Mouse (Mus musculus): ENCODE data around the gene Pla2g2f.

The Pla2g2f gene

DNA sequence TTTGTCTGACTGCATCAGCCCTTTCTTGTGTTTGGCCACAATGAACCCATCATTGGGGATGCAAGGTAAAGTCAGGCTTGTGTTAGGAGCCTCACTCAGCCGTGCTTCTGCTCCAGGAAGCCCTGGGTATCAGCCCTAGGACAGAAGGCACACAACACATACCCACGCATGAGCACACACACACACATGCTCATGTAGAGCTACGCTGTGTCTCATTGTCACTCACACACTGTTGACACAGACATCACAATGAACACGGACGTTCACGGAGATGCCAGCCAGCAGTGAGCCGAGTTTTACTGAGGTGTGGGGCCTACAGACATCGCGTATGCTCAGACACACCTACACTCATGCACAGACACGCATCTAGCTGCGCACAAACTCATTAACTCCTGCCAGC is 1.4 kb downstream of the Pla2g2f start:
- DNase-seq, result no peak

DNA sequence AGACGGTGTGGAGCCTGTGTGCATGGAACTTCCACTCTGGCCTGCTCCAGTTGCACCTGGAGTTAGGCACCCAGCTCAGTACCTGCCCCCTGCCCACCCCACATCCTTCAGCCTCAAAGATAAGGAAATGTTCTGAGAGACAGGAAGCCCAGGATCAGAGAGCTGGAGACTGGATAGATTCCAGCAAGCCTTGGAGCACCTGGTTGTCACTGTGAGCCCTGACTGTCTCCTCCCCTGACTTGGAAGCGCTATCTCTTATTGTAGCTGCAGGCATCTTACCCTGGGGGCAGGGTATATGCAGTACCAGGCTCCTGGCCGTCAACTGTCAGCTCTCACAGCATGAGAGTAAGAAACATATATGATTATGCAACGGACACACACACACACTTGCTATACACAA is 2.0 kb downstream of the Pla2g2f start:
- DNase-seq, result no peak

DNA sequence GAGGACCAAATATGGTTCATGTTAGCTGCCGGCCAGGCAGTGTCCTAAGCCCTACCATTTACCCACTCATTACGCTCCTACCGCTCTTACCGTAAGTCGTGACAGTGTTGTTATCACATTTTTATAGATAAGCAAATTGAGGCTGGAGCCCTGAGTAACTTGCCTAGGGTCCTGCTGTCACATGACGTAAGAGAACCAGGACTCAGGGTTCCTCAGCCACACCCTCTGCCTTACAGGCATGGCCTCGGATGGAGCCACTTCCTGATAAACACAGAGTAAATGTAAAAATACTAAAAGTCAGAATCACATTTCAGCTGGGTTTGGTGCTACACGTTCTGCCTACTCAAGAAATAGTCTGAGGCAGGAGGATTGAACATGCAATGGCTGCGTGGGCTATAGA is 3.0 kb downstream of the Pla2g2f start:
- DNase-seq, result no peak

DNA sequence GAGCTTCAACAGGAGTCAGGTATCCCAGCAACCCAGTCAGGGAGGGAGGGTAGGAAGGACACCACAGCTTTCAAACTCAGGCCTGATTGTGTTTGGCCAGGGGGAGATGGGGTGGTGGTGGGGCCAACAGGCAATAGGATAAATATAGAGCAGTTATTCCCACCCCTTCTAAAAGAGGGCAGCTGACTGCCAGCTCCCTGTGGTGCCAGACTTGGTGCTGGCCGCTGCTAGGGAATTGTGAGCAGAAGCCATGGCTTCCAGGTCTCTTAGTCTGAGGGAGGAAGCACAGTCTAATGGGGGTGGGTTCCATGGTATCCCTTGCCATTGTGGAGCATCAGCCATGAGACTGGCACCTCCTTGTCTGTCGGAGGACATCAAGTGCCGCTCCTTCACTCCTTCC is 3.8 kb downstream of the Pla2g2f start:
- DNase-seq, result no peak

DNA sequence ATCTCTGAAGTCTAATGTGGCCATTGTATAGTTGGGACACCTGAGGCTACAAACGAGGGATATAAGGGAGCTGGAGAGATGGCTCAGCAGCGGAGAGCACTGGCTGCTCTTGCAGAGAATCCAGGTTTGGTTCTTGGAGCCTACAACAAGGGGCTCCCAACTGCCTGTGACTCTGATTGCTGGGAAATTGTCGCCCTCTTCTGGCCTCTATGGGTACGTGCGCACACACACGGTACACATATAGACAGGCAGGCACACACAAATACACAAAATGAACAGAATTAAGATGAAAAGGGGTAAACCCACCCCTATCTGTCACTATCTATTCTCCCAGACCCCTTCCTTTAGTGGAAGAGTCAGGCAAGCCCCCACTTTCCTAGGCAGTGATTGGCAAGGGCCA is 4.8 kb downstream of the Pla2g2f start:
- no peak for DNase-seq

DNA sequence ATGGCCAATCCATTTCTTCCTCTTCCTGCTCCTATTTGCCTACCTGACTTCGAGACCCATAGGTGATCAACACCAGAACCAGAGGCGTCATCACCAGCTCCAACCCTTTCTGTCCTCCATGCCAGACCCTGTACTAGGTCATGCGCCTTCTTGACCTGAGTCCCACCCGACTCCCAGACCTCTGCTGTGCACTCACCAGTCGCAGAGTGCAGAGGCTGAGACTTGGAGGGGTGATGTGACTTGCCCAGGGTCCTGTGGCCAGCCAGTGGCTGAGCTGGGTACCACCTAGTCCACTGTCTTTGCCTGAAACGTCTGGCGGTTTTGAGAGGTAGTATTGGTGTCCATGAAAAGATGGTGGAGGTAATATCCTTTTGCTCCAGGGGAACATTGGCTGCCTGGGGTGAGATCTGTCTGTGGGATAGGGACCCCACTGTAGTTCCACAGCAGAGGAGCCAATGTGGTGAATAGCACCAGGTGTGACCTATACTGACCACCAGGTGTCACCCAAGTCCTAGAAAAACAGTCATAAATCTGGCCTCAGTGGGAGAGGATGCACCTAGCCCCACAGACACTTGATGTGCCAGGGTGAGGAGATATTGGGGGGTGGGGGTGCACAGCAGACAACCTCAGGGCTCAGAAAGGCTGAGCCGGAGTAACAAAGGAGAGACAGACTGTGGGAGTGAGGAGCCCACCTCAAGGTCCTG is 8.9 kb downstream of the Pla2g2f start:
- DNase-seq, result peak; percentile 71

DNA sequence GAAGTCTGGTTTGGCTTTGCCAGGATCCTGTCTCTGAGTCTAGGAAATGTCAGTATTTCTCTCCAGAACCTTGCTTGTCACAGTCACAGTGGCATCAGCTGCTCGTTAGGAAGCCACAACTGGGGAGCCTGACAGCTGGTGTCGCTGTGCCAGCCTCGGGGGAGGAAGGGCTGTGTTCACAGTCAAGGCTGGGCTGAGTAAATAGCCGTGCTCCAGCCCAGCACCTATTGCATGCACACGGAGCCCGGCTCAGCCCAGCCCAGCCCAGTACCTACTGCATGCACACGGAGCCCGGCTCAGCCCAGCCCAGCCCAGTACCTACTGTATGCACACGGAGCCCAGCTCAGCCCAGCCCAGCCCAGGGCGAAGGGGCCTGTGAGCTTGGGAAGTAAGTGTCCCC is 9.6 kb downstream of the Pla2g2f start:
- no peak for DNase-seq

DNA sequence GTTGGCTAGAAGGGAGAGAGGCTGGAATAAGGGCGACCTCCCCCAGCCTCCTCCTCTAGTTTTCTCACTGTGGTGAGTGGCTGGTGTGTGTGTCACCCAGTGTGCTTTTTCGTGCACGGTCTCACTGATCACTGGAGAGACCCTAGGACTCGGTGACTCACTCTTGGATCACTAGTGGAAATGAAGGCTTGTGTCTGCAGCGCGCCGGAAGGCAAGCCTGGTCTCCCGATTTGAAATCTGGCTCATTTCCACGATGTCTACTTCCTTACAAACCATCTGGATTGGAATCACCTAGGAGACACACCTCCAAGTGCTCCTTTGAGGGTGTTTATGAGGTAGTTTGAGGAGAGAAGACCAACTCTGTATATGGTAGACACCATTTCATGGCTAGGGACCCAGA is 10.6 kb downstream of the Pla2g2f start:
- DNase-seq, result no peak

DNA sequence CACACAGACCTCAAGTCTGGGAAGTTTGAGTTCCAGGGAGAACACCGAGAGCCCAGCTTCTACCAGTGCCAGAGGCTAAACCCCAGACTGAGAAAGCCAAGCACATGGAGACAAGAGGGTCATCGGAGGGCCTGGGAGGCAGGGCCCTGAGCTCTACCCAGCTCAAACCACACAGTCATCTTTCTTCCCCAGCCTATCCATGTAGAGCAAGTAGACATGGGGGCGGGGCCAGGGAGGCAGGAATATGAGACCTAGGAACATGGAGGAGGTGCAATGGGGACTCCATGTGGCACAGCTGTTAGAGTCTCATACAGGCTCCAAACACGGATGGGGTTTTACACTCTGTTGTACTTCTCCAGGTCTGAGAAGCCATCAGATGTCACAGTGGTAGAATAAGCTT is 11.5 kb downstream of the Pla2g2f start:
- DNase-seq, result peak; percentile 59

DNA sequence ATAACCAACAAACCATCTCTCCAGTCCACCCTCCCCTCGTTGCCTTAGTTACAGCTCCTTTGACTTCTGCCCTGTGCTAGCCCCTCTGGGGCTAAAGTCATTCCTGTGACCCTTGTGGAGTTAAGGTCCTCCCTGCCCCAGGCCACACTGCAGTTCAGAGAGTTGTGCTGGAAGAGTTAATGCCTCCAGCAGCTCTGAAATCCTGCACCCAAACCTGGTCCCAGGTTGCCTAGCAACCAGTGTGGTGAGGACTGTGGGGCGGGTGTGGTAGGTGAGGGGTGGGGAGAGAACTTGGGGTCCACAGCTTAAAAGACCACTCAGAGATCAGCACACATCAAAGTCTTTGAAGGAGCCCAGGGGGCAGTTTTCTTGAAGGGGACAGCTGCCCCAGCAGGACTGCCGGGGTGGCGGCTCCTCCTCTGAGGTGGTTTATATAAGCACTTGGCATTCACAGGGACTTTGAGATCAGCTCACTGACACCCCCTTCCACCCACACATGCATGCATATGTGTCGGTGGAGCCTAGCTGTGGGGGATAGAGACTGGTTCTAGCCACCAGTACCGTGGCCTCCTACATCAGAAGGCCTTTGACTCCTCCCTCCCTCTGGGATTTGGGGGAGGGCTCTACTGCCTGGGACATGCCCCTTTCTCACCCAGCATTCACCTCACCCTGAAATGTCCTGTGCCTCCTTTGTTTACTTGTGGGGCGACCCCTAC is 18.1 kb downstream of the Pla2g2f start:
- DNase-seq, result no peak

DNA sequence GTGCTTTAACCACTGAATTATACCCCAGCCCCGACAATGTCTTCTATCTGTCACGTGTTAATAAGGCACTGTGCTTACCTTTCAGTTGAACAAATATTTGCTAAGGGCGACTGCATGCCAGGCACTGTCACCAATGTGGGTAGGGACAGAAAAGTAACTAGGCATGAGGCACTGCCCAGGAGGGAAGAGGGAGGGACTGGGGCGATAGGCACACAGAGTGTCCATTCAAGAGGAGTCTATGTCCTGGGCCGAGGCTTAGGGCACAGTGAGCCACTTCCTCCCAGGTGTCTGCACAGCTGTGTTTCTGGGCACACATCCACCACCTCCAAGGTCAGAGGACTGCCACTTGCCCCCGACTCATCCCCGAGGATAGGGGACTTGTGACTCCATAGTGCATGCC is 20.4 kb downstream of the Pla2g2f start, which contains the start of gene Ubxn10:
Gene Ubxn10 (minus strand): TSS at position 137 of the 400 bp plus-strand sequence.
- peak; percentile 80 for DNase-seq

DNA sequence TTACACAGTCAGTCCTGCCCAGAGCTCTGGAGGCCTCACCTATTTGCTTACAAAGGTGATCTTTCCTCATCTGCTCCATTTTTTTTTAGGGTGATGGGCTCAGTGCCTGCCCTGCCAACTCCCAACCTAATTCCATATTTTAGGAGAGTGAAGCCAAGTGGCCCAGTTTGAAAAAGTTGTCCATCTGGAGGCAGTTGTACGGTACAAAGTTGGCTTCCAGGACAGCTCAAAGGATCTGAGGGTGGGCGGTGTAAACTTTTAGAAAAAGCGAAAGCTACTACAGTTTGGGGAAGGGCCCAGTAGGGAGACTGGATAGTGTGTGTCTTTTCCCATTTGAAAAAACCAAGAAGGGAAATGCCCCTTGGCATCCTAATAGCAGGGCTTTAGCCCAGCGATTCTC is 22.6 kb downstream of the Pla2g2f start:
- no peak for DNase-seq

DNA sequence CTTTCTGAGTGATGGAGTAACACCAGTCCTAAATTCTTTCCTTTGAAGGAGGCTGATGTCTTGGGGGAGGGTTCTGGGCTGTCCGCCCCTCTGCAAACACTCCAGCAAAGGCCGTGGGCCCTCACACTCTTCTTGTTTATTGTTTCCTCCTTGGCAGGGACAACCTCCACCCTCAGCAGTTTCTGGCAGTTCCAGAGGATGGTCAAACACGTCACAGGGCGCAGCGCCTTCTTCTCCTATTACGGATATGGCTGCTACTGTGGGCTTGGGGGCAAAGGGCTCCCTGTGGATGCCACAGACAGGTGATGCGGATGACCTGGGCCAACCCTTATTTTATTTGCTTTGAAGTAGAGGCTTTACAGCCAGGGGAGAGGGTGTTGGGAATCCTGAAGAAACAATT is 23.3 kb downstream of the Pla2g2f start:
- no peak for DNase-seq

DNA sequence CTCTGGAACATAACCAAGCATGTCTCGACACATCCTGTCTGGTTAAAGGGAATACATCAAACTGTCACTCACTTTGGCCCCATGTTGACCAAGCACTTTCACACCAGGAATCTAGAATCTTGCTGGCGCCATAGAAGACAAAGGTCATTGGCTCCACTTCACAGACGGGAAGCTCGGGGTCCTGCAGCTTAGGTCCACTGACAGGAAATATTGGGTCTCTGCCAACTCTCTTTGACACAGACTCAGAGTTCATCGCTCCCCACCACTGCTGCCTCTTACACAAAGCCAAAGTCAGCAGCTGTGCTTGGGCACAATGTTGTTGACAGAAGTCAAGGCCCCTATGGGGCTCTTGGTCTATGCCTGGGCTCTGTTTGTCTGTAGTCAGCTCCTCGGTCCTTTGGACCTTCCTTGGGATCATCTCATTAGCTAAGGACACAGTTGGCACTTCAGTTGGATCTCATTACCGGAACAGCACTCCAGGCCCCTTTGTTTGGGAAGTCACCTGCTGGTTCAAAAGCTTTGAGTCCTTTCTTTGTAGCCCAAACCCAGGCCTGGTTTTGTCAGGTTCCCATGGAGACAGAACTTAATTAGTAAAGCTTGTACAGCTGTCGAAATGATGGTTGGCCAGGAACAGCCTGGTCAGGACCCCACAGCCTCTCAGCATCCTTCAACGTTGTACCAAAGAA is 28.3 kb downstream of the Pla2g2f start:
- DNase-seq, result peak; percentile 75

DNA sequence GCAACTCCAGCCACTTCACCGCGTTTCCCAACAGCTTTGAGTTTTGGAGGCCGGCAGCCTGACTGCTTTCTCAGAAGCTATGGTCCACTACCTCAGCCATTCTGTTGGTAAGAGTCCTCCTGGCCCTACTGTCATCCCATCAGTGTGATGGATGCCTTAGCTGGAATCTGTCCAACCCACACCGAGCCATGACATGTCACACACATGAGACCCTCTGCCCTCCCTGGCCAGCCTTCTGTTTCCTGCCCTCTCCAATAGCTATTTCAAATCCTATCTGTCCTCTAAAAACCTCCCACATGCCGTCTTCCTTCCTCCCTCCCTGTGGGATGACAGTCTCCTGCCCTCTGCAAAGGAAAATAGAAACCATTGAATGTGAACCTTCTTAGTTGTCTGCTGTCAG is 31.7 kb downstream of the Pla2g2f start:
- no peak for DNase-seq

DNA sequence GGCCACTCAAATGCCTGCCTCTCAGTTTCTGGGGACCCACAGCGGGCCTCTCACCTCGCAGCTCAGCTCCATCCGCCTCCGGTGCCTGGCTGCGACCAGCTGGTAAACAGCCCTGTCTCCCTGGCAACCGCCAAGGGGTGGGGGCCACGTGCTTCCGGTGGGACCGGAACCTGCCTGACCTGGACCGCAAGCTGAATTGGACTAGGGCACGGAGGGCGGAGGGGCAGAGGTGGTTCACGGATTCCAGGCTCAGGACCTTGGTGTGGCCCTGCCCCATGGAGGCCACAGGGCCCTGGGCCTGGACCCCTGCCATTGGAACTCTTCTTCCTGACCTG is 32.3 kb downstream of the Pla2g2f start:
- DNase-seq, result peak; percentile 80

DNA sequence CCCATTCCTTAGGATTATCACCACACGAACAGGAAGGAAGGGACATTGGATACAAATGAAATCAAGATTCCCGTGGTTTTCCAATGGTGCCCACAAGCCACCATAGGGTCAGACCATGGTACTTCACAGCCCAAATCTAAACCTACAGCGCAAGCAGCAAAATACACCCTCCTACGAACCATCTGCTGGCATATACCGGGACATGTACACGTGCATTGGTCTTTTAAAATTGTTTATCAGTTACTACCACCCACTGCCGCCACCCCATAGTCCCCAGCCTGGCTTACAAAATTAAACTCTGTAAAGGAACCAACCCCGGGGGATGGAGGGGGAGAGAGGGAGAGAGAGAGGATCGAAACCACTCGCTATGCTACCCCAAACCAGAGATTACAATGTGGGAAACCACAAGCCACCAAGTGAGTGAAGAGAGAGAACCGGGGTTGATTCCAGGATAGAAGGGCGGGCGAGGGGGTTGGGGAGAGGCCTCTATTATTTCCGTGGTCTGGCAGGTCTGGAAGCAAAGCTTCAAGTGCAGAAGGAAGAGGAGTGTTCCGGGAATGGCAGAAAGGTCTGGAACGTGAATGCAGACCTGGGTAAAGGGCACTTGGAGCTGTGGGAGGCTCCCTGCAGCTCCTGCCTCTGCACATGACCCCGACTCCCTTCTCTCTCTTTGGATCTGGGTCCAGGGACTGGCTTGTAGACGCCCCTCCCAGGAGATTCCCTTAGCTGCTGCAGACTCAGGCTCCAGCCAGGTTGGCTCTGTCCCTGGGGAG is 32.9 kb downstream of the Pla2g2f start, which contains the start of gene Pla2g2c:
Gene Pla2g2c (plus strand): TSS at position 439 of the 773 bp plus-strand sequence.
- DNase-seq, result no peak

DNA sequence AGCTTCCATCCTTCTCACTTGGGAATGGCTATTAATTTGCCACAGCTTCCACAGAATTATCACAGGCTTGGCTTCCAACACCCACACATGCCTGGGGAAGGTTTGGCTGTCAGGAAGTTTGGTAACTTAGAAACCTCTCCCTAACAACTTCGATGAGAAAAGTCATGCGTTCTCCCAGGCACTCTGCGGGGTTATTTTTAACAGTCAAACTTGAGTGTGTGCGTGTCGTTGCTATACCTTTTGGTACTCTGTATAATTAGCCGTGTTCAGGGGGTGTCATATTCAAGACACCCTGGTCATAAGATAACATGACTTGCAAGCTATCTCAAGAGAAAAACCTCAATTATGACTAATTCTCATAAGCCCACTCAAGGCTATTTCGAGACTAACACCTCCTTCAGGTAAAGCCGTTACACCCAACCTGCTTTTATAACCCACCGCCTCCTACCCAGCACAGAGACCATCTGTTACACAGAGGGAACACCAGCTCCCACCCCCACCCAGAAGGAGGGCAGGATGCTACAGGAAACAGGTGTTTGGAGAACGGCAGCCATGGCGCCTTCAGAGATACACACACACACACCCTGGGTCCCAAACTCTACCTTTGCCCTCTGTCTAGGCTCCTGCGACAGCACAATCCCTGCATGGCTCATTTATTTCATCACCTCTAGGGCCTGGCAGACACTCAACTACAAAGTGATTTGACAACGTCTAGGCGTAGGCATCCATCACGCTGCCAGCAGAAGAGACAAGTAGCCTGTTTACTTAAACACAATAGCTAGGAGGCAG is 33.7 kb downstream of the Pla2g2f start:
- DNase-seq, result peak; percentile 46

DNA sequence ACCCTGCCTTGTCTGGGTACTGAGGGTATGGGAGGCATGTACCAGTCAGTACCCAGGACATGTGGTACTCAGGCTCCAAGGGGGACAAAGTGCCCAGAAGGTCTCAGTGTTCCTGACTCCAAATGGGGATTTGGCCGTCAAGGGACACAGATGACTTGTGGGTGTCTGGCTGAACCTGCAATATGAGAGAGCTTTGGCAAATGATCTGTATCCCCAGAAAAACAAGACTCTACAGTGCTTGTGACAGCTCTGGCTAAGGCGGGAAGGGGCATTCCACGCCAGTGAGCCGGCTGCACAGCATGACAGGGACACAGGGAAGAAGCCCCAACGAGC is 38.2 kb downstream of the Pla2g2f start:
- DNase-seq, result no peak

DNA sequence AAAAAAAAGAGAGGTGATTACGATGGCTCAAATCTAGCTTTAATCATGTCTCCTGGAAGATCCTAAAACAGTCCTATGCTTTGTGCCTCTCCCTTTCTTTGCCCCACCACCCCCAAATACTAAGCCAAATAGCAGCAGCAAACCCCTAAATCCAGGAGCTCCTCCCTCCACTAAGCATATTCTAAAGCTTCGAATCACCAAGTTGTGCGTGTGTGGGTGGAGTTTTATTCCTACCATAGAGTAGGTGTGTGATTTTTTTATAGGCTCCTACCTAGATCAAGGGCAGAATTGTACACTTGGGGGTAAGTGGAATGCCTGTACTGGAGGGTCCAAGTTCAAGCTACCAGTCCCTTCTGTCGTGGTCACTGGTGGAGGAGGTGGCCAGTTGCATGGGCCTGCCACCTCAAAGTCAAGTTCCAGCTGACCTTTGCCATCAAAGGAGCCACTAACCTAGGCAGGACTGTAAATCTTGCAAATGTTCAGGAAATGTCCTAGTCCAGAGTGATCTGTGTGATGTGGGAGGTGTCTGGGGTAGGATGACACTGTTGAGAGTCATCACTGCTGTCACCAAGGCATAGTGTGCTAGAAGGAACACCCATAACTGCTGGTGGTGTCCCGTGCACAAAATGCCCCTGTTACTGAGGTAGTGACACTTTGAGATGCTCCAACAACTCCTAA is 38.7 kb downstream of the Pla2g2f start:
- no peak for DNase-seq

DNA sequence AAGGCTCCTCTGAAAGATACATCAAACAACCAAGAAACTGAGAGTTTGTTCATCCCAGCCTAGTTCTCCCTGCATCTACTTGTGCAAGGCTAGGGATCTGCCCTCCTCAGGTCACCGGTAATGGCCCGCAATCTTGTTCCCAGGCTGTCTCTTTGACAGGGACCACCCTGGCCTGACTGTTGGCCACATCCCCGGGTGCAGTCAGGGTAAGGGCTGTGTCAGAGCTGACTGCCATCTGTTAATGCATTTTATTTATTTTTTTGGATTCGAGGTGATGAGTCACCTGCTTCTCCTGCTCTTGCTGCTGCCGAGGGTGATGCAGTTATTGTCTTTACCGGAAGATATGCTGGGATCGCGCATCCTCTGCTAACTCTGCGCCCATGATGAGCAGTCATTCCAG is 40.7 kb downstream of the Pla2g2f start:
- DNase-seq, result no peak

DNA sequence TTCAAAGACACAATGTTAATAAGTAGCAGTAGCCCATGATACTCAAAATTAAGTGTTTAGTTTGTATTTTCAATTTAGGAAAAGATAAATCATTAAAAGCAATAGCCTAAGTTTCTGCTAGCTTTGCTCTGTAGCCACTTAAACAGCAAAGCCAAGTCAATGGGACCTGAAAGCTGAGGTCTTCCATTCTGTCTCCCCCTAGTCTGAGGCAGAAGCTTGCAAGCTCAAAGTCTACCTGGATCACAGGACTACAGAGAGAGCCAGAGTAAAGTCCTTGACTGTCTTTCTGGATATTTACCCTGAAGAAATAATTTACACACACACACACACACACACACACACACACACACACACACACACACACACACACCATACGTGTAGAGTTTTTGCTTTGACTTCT is 43.2 kb downstream of the Pla2g2f start:
- DNase-seq, result no peak

Data from lung, postnatal 36 days (tissue).